Mouse (Mus musculus) lung, embryonic 16.5 days (tissue): ENCODE measurements around the gene Ino80b. TPM values are rescaled to one million over a fixed set of nuclear protein-coding genes. Genes with fewer than 3 reads are reported as not detected.
A peak's percentile ranks its signal among the peaks of the same experiment; 100 is the strongest.

ENCODE experiments used
- ATAC-seq: fragments of 200-750 bp; cut with Nextera tagmentation; 2 replicates; pipeline ENCODE4 v1.8.0; 2017; ENCODE audit warnings: low read depth, mild to moderate bottlenecking, moderate library complexity
- H3K27ac ChIP-seq: fragments of 300-500 bp; sonication (generic); 2 replicates; pipeline ENCODE4 v1.5.1; 2014; ENCODE audit warnings: mild to moderate bottlenecking, control low read depth, low read length
- H3K27me3 ChIP-seq: fragments of 300-500 bp; sonication (generic); 2 replicates; pipeline ENCODE4 v1.6.1; 2014; ENCODE audit warnings: low read depth, low read length, mixed read lengths; ENCODE audit not compliant: control insufficient read depth, insufficient read depth
- H3K36me3 ChIP-seq: fragments of 300-500 bp; sonication (generic); 2 replicates; pipeline ENCODE4 v1.6.1; 2014; ENCODE audit warnings: low read length; ENCODE audit not compliant: control insufficient read depth, insufficient read depth
- H3K4me1 ChIP-seq: fragments of 300-500 bp; sonication (generic); replicated peaks from 2 replicates; pipeline ENCODE4 v1.6.1; 2014; ENCODE audit warnings: low read length, mixed read lengths; ENCODE audit not compliant: control insufficient read depth, insufficient read depth
- H3K4me2 ChIP-seq: fragments of 300-500 bp; sonication (generic); 2 replicates; pipeline ENCODE4 v1.6.1; 2014; ENCODE audit warnings: low read depth, low read length, control low read depth
- H3K4me3 ChIP-seq: fragments of 300-500 bp; sonication (generic); 2 replicates; pipeline ENCODE4 v1.5.1; 2014; ENCODE audit warnings: mild to moderate bottlenecking, low read length, control low read depth
- H3K9ac ChIP-seq: fragments of 300-500 bp; sonication (generic); 2 replicates; pipeline ENCODE4 v1.6.1; 2014; ENCODE audit warnings: low read length, control low read depth
- H3K9me3 ChIP-seq: fragments of 300-500 bp; sonication (generic); 2 replicates; pipeline ENCODE4 v1.6.1; 2016; ENCODE audit warnings: low read length; ENCODE audit not compliant: control insufficient read depth
- WGBS: fragments of 180-500 bp; shearing (Covaris S2); extraction: QIAGEN DNeasy Blood & Tissue Kit; methylation state at CpG from one replicate; pipeline ENCODE4 v1.1.7; 2014; 5-methylcytosine and 5-hydroxymethylcytosine counted together
- polyA plus RNA-seq: library from polyadenylated mRNA; unstranded; fragments of >200 nt; fragmentation: Nextera tagmentation; extraction: Ambion mirVana; gene quantifications from 2 replicates; pipeline ENCODE4 v1.2.1, GENCODE M21; 2015

The Ino80b gene
- polyA plus RNA-seq, 1 experiment from 2014 or later = 14.5 TPM

DNA sequence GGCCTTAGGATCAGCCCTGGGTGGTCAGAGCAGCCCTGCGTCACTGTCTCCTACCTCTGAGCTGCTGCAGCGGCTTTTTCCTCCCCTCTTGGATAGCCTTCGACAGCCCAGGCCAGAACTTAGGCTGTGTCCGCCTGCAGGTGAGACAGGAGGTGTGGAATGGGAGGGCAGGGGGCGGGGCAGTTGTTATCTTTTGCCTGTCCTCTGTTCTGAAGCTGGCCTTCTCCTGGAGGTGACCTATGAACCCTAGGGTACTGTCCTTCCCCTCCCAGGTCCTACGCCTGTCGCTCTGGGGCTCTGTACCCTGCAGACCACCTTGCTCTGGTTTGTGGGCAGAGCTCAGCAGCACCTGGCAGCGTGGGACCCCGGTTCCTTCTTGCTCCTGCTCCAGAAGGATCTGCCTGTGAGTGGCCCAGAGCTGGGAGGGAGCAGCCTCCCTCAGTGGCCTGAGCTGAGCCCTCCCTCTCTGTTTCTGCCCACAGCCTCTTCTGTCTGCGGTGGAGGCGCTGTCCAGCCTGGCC lies 22.0 kb downstream of the Ino80b start:
- no peaks in the 10 kb centered on the region for H3K9me3 ChIP-seq
- peaks cover 20% of the 10 kb centered on the region for H3K4me1 ChIP-seq
- no peaks in the 10 kb centered on the region for H3K27me3 ChIP-seq
- no peak overlapping the region for H3K4me2 ChIP-seq
- H3K9ac ChIP-seq = peak overlapping the region; percentile 87; the same call in 1 of the 2 replicates
- H3K36me3 ChIP-seq = no peaks in the 10 kb centered on the region; the same call in 1 of the 2 replicates
- H3K4me3 ChIP-seq = no peak overlapping the region
- 52% methylated on average over 11 of the region's 11 CpGs for WGBS
- no peak overlapping the region for H3K27ac ChIP-seq
- no peak for ATAC-seq

DNA sequence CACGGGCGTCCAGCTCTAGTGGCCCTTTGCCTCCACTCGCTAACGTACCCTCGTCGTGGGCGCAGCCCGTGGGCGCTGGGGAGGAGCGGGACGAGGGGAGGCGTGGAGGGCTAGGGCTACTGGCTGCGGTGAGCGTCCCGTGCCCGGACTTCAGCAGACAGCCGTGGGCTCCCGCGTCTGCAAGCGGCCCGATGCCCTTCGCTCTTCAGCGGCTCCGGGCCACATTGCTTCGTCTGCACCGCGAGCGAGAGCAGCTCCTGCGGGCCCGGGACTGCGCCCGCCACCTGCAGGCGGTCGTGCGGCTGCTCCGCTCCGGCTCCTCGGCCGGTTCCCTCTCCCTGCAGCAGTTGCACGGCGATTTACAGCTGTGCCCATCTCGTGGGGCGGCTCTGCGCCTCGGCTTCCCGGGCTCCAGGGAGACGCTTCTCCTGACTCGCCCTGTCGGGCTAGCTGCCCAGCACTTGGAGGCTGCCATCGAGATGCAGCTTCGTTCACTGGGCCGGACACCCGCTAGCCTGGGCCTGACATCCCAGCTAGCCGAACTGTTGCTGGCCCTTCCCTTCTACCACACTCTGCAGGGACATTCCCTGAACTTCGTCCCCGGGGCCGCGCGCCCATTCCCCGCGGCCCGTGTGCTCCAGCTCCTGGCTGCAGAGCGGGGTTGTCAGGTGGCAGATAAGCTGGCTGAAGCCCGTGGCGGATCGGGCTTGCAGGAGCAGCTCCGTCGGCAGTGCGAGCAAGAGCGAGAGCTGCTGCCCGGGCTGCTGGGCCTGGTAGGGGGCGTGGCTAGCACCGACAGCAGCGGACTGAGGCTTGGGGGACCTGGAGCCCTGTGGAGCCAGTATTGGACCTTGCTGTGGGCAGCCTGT lies 23.3 kb downstream of the Ino80b start:
- no peaks in the 10 kb centered on the region; the same call in 1 of the 2 replicates for H3K36me3 ChIP-seq
- H3K4me2 ChIP-seq = peak overlapping the region; percentile 100
- peaks cover 14% of the 10 kb centered on the region for H3K4me1 ChIP-seq
- H3K9me3 ChIP-seq = no peaks in the 10 kb centered on the region
- peak; percentile 85 for ATAC-seq
- H3K27me3 ChIP-seq = no peaks in the 10 kb centered on the region
- under 1% methylated on average over 73 of the region's 74 CpGs for WGBS
- peak overlapping the region; percentile 86 for H3K27ac ChIP-seq
- H3K9ac ChIP-seq = peak overlapping the region; percentile 87
- peak overlapping the region; percentile 85 for H3K4me3 ChIP-seq

DNA sequence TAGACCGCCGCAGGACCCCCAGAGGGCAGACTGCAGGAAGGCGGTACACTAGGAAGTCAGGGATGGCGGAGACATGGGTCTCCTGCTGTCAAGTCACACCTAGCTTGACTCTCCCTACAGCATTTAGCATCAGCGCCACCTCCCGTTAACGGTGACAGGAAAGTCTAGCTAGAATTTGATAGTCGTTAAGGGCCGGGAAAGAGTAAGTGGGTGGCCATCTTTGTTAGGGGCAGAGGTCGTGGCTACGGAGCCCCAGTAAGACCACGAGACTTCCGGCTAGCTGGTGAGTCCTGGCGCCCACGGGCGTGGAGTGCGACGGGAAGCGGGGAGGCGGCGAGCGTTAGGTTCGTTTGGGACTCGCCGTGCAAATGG lies 23.9 kb downstream of the Ino80b start, which contains the start of the genes Ccdc142 and Gm42688:
TSS of gene Ccdc142 (plus strand) at position 286 of the 372 bp plus-strand sequence.
TSS of gene Gm42688 (plus strand) at position 302 of the 372 bp plus-strand sequence.
- ATAC-seq = peak; percentile 92
- H3K9ac ChIP-seq = peak within 1 kb of the TSS; percentile 87
- H3K4me3 ChIP-seq = peak within 1 kb of the TSS; percentile 85
- H3K4me1 ChIP-seq = peaks cover 14% of the 10 kb centered on the region
- H3K4me2 ChIP-seq = peak within 1 kb of the TSS; percentile 100
- under 1% methylated on average over 25 of the region's 25 CpGs for WGBS
- H3K27me3 ChIP-seq = no peaks in the 10 kb centered on the region
- no peaks in the 10 kb centered on the region for H3K36me3 ChIP-seq
- H3K27ac ChIP-seq = peak within 1 kb of the TSS; percentile 86
- H3K9me3 ChIP-seq = no peaks in the 10 kb centered on the region

DNA sequence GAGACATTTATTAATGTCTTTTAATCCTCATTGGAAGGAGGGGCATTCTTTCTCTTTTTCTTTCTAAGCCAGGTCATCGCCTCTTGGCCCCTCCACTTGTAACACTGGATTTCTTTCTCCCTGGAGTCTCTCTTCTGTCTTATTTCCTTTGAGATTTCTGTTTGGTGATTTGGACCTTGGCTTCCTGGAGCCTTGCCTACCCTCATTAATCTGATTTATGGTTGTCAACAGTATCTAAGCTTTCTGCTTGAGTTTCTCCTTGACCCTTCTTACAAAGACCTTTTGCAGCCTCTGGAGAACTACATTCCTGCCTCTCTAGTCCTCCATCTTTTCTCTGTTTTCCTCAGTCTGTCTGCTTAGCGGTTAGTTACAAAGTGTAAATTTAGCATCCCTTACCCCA lies 26.8 kb downstream of the Ino80b start:
- H3K9ac ChIP-seq = no peak overlapping the region
- no peak for ATAC-seq
- H3K9me3 ChIP-seq = peaks cover 3% of the 10 kb centered on the region; the same call in 1 of the 2 replicates
- H3K36me3 ChIP-seq = no peaks in the 10 kb centered on the region
- no peaks in the 10 kb centered on the region for H3K27me3 ChIP-seq
- no peak overlapping the region for H3K27ac ChIP-seq
- no peak overlapping the region for H3K4me2 ChIP-seq
- H3K4me1 ChIP-seq = peaks cover 13% of the 10 kb centered on the region
- 72% methylated on average over 2 of the region's 2 CpGs for WGBS
- H3K4me3 ChIP-seq = no peak overlapping the region

DNA sequence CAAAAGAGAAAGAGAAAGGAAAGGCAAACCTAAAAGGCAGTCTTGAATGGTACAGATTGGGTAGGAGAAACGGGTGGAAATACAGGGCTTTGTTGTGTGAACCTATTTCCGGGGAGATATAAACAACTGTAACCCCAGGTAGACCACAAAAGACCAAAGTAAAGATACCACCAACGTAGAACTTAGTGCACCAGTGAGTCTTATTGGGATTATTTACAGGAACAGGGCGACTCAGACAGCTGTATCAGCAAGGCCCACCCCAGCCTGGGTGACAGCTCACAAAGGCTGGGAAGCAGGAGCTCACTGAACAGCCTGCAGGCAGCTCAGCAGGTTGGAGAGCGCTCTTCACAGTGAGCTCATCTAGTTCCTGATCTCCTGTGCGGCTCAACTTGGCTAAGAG lies 29.3 kb downstream of the Ino80b start:
- Histone ChIP-seq H3K27ac (no peak overlapping the region), H3K36me3 (no peaks in the 10 kb centered on the region), H3K4me2 (no peak overlapping the region), H3K4me1 (no peaks in the 10 kb centered on the region), H3K9me3 (peaks cover 3% of the 10 kb centered on the region; the same call in 1 of the 2 replicates), H3K4me3 (no peak overlapping the region), H3K27me3 (no peaks in the 10 kb centered on the region), H3K9ac (no peak overlapping the region)
- no peak for ATAC-seq
- 48% methylated on average over 6 of the region's 6 CpGs for WGBS

DNA sequence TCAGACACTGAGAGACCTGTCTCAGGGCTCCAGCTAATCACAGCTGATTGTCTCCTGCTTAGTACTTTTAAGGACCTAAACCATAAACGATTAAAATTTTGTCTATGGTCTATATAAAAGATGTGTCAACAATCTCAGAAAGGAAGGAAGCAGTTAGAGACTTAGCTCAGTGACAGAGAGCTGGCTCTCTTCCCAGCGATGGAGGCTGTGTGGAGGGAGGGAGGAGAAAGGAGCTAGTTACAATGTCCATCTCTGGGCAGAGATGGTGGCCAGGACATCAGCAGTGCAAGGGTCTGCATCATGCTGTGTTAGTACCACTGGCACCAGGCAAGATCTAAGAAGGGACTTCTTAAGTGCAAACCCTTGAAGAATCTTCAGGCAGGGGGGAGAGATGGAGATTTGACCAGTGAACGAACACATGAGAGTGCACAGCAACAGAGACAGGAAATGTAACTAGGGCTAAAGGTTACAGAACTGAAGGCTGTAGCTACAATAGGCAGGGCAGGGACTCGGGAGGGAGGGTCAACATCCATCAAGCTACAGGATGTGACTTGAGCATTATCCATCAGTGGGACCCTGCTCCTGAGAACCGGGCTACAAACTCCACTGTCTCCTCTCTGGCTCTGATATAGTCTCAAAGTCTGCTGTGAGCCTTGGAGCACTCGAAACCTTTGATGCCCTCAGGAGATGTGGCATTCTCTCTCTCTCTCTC lies 32.7 kb downstream of the Ino80b start:
- 20% methylated on average over 6 of the region's 6 CpGs for WGBS
- peaks cover 19% of the 10 kb centered on the region for H3K27me3 ChIP-seq
- no peak overlapping the region for H3K9ac ChIP-seq
- H3K4me3 ChIP-seq = no peak overlapping the region
- peaks cover 3% of the 10 kb centered on the region; the same call in 1 of the 2 replicates for H3K9me3 ChIP-seq
- no peaks in the 10 kb centered on the region for H3K36me3 ChIP-seq
- peaks cover 4% of the 10 kb centered on the region for H3K4me1 ChIP-seq
- H3K27ac ChIP-seq = peak overlapping the region; percentile 24
- peak; percentile 64 for ATAC-seq
- H3K4me2 ChIP-seq = no peak overlapping the region

DNA sequence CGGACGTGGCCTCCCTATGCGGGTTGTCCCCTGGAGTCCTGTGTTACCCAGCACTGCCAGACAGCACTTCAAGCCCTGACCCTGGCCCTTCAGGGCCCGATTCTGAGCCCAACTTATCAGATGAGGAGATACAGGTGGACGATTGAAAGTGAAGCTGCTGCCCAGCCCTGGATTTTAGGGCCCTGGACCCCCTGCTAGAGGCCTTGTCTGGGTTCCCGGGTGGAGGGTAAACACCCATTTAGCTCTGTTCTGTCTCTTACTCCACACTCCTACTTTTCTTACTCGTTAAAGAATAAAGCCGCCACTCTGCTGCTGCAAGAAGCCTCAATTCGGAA lies 37.3 kb downstream of the Ino80b start:
- no peak overlapping the region; the same call in 1 of the 2 replicates for H3K9ac ChIP-seq
- peaks cover 12% of the 10 kb centered on the region for H3K4me1 ChIP-seq
- H3K9me3 ChIP-seq = no peaks in the 10 kb centered on the region
- 13% methylated on average over 9 of the region's 9 CpGs for WGBS
- H3K4me3 ChIP-seq = peak overlapping the region; percentile 32; the same call in 1 of the 2 replicates
- peaks cover 63% of the 10 kb centered on the region for H3K27me3 ChIP-seq
- no peaks in the 10 kb centered on the region for H3K36me3 ChIP-seq
- no peak for ATAC-seq
- peak overlapping the region; percentile 43 for H3K4me2 ChIP-seq
- no peak overlapping the region for H3K27ac ChIP-seq

DNA sequence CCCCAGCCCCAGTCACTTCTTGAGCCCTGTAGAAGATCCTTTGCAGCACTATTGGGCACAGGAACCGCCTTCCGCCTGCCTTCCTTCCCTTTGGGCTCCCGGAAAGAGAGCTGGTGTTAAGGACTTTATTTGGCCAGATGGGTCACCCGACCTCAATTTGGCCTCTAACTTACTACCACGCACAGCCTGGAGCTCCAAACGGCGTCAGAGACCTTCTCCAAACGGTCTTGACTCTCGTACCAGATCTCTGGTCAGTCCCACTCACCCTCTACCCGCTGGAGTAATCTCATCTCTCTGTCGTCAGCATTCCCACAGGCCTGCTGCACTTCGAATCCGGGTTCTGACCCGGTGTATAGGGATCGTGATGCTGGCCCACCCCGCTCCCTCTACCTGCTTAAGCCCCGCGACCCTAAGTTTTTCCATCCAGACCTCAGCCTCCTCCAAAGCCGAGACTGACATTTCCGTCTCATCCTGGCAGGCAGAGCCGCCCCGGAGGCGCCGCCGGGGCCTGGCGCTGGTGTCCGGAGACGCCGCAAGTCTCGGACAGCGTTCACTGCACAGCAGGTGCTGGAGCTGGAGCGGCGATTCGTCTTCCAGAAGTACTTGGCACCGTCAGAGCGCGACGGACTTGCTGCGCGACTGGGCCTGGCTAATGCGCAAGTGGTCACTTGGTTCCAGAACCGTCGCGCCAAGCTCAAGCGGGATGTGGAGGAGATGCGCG lies 37.9 kb downstream of the Ino80b start:
- 2% methylated on average over 47 of the region's 47 CpGs for WGBS
- H3K4me1 ChIP-seq = peaks cover 12% of the 10 kb centered on the region
- H3K9me3 ChIP-seq = no peaks in the 10 kb centered on the region
- H3K27ac ChIP-seq = no peak overlapping the region
- peak; percentile 8; the same call in 1 of the 2 replicates for ATAC-seq
- H3K4me2 ChIP-seq = peak overlapping the region; percentile 43
- H3K36me3 ChIP-seq = no peaks in the 10 kb centered on the region
- H3K27me3 ChIP-seq = peaks cover 66% of the 10 kb centered on the region
- peak overlapping the region; percentile 27; the same call in 1 of the 2 replicates for H3K9ac ChIP-seq
- H3K4me3 ChIP-seq = peak overlapping the region; percentile 32
